Mouse (Mus musculus): ENCODE measurements around the gene Mpped2. TPM values are rescaled to one million over a fixed set of nuclear protein-coding genes. Genes with fewer than 3 reads are reported as not detected.

Gene Mpped2
- total and polyA plus RNA-seq, 2 experiments from 2014 or later: 65.4 to 104 TPM

GRCm38 (mm10) chr2:106821883-106822282, 128.8 kb downstream of the Mpped2 start:
- Histone ChIP-seq H3K4me1 (ENCODE audit: insufficient read depth) (0 out of 2 replicates have a peak, but pooled peaks cover 4% of the 10 kb centered on the region), H3K4me3 (ENCODE audit: low read depth, low read length) (no peak overlapping the region), H3K9me3 (ENCODE audit: low read length) (no peaks in the 10 kb centered on the region), H3K9ac (no peak overlapping the region), H3K4me2 (ENCODE audit: low read depth) (no peak overlapping the region), H3K36me3 (ENCODE audit: insufficient read depth) (no peaks in the 10 kb centered on the region), H3K27me3 (ENCODE audit: insufficient read depth, low read length) (no peaks in the 10 kb centered on the region), H3K27ac (ENCODE audit: low read depth, low read length) (no peak overlapping the region)
- ATAC-seq (no peak), DNase-seq (no peak)
- no peak for TF ChIP-seq CTCF (IDR thresholded peaks at IDR 0.05; ENCODE audit: low read depth)
- WGBS: 28% methylated on average over 6 of the region's 6 CpGs

- 10% methylated on average over 5 of the region's 5 CpGs for WGBS
- H3K4me1 ChIP-seq (ENCODE audit: insufficient read depth): 0 out of 2 replicates have a peak, but pooled peaks cover 4% of the 10 kb centered on the region
- no peak for TF ChIP-seq CTCF (IDR thresholded peaks at IDR 0.05; ENCODE audit: low read depth)
- H3K36me3 ChIP-seq (ENCODE audit: insufficient read depth): no peaks in the 10 kb centered on the region
- no peak overlapping the region for H3K27ac ChIP-seq (ENCODE audit: low read depth, low read length)
- no peak for ATAC-seq
- H3K4me3 ChIP-seq (ENCODE audit: low read depth, low read length): no peak overlapping the region
- DNase-seq: no peak
- no peaks in the 10 kb centered on the region for H3K27me3 ChIP-seq (ENCODE audit: insufficient read depth, low read length)
- H3K9ac ChIP-seq: no peak overlapping the region
- no peak overlapping the region for H3K4me2 ChIP-seq (ENCODE audit: low read depth)
- H3K9me3 ChIP-seq (ENCODE audit: low read length): no peaks in the 10 kb centered on the region
These were observed 129.5 kb downstream of the Mpped2 start for GRCm38 (mm10) chr2:106822540-106822939.

GRCm38 (mm10) chr2:106825461-106825860, 132.4 kb downstream of the Mpped2 start:
- Histone ChIP-seq H3K9me3 (ENCODE audit: low read length) (no peaks in the 10 kb centered on the region), H3K4me2 (ENCODE audit: low read depth) (no peak overlapping the region), H3K27ac (ENCODE audit: low read depth, low read length) (no peak overlapping the region), H3K4me3 (ENCODE audit: low read depth, low read length) (no peak overlapping the region), H3K4me1 (ENCODE audit: insufficient read depth) (peaks cover 15% of the 10 kb centered on the region), H3K9ac (no peak overlapping the region), H3K36me3 (ENCODE audit: insufficient read depth) (no peaks in the 10 kb centered on the region), H3K27me3 (ENCODE audit: insufficient read depth, low read length) (no peaks in the 10 kb centered on the region)
- whole genome bisulfite sequencing: 79% methylated on average over 2 of the region's 2 CpGs
- no peak for ATAC-seq
- no peak for DNase-seq
- no peak for TF ChIP-seq CTCF (IDR thresholded peaks at IDR 0.05; ENCODE audit: low read depth)

- Histone ChIP-seq H3K4me2 (ENCODE audit: low read depth) (no peak overlapping the region), H3K9me3 (ENCODE audit: low read length) (no peaks in the 10 kb centered on the region), H3K4me3 (ENCODE audit: low read depth, low read length) (no peak overlapping the region), H3K9ac (no peak overlapping the region), H3K36me3 (ENCODE audit: insufficient read depth) (no peaks in the 10 kb centered on the region), H3K27me3 (ENCODE audit: insufficient read depth, low read length) (no peaks in the 10 kb centered on the region), H3K4me1 (ENCODE audit: insufficient read depth) (peaks cover 15% of the 10 kb centered on the region), H3K27ac (ENCODE audit: low read depth, low read length) (no peak overlapping the region)
- ATAC-seq: no peak
- TF ChIP-seq CTCF (IDR thresholded peaks at IDR 0.05; ENCODE audit: low read depth): no peak
- 88% methylated on average over 1 of the region's 1 CpGs for WGBS
- no peak for DNase-seq
These were observed 133.0 kb downstream of the Mpped2 start for GRCm38 (mm10) chr2:106826023-106826422.

- H3K27ac ChIP-seq (ENCODE audit: low read depth, low read length): no peak overlapping the region
- H3K4me2 ChIP-seq (ENCODE audit: low read depth): no peak overlapping the region
- H3K36me3 ChIP-seq (ENCODE audit: insufficient read depth): no peaks in the 10 kb centered on the region
- WGBS: 76% methylated on average over 4 of the region's 4 CpGs
- H3K9ac ChIP-seq: no peak overlapping the region
- H3K4me1 ChIP-seq (ENCODE audit: insufficient read depth): peaks cover 15% of the 10 kb centered on the region
- no peaks in the 10 kb centered on the region for H3K9me3 ChIP-seq (ENCODE audit: low read length)
- H3K4me3 ChIP-seq (ENCODE audit: low read depth, low read length): no peak overlapping the region
- no peak for DNase-seq
- ATAC-seq: no peak
- no peak for TF ChIP-seq CTCF (IDR thresholded peaks at IDR 0.05; ENCODE audit: low read depth)
- H3K27me3 ChIP-seq (ENCODE audit: insufficient read depth, low read length): no peaks in the 10 kb centered on the region
These were observed 133.7 kb downstream of the Mpped2 start for GRCm38 (mm10) chr2:106826806-106827205.

GRCm38 (mm10) chr2:106828573-106829310, 135.7 kb downstream of the Mpped2 start:
- H3K4me3 ChIP-seq (ENCODE audit: low read depth, low read length): no peak overlapping the region
- no peak for TF ChIP-seq CTCF (IDR thresholded peaks at IDR 0.05; ENCODE audit: low read depth)
- WGBS: 28% methylated on average over 12 of the region's 12 CpGs
- DNase-seq (peak; percentile 59), ATAC-seq (peak; percentile 81)
- no peaks in the 10 kb centered on the region for H3K27me3 ChIP-seq (ENCODE audit: insufficient read depth, low read length)
- H3K36me3 ChIP-seq (ENCODE audit: insufficient read depth): no peaks in the 10 kb centered on the region
- peak overlapping the region; percentile 29; the same call in 1 of the 2 replicates for H3K27ac ChIP-seq (ENCODE audit: low read depth, low read length)
- H3K9ac ChIP-seq: no peak overlapping the region
- peaks cover 12% of the 10 kb centered on the region for H3K4me1 ChIP-seq (ENCODE audit: insufficient read depth)
- H3K9me3 ChIP-seq (ENCODE audit: low read length): no peaks in the 10 kb centered on the region
- H3K4me2 ChIP-seq (ENCODE audit: low read depth): no peak overlapping the region

- WGBS: 52% methylated on average over 4 of the region's 4 CpGs
These were observed 136.4 kb downstream of the Mpped2 start for GRCm38 (mm10) chr2:106829420-106829819.

More at GRCm38 (mm10) chr2:106829420-106829819, 136.4 kb downstream of the Mpped2 start:
- no peak for TF ChIP-seq CTCF (IDR thresholded peaks at IDR 0.05; ENCODE audit: low read depth)
- H3K27ac ChIP-seq (ENCODE audit: low read depth, low read length): no peak overlapping the region; the same call in 1 of the 2 replicates
- no peak for ATAC-seq
- H3K4me1 ChIP-seq (ENCODE audit: insufficient read depth): peaks cover 12% of the 10 kb centered on the region
- no peak overlapping the region for H3K4me2 ChIP-seq (ENCODE audit: low read depth)
- no peaks in the 10 kb centered on the region for H3K9me3 ChIP-seq (ENCODE audit: low read length)
- no peak for DNase-seq
- H3K36me3 ChIP-seq (ENCODE audit: insufficient read depth): no peaks in the 10 kb centered on the region
- no peak overlapping the region for H3K4me3 ChIP-seq (ENCODE audit: low read depth, low read length)
- no peaks in the 10 kb centered on the region for H3K27me3 ChIP-seq (ENCODE audit: insufficient read depth, low read length)
- 0 out of 2 replicates have a peak overlapping the region, but pooled peaks have one; percentile 6 for H3K9ac ChIP-seq
